Mouse (Mus musculus): ENCODE measurements at regions not wholly inside any gene's neighbourhood (a gene's known extent, or its start where the extent isn't known, plus 50 kb on each side); places are given as distances from the start of the nearest gene placed in this dataset.

DNA sequence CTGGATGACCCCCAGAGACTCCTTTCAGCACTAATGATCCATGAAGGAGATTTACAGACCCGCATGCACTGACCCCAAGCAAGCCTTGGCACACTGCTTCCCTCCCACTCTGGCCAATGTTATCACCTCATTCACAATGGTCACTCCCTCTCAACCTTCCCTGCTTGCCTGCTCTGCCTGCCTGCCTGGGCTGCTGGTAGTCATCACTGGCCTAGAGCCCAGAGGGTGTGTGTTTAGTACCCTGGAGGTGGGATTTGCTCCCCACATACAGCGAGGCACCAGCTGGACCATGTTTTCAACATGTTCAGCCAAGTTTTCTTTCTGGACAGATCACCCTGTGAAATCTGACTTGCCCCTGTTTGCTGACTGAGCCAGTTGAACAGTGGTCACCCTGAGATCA, 147.9 kb downstream of the Lyplal1 start:
- no peak for TF ChIP-seq ZNF384 (IDR thresholded peaks at IDR 0.05; ENCODE audit: low read depth, low read length)
- no peak for TF ChIP-seq ZC3H11A (IDR thresholded peaks at IDR 0.05; ENCODE audit: borderline replicate concordance, low read depth, low read length)
